ENCODE assay signal across 8 mouse cellular contexts in genomic region chr9:58247064-58247759, GRCm38 (mm10). TPM values are rescaled to one million over a fixed set of nuclear protein-coding genes. Genes with fewer than 3 reads are reported as not detected.
DNase-seq lines count a peak whose midpoint lies in the region; ATAC-seq and TF ChIP-seq lines count a peak whose summit lies in the region.

No protein-coding gene starts in this region.

- peak overlapping the region; percentile 43; the same call in 1 of the 2 replicates for H3K4me2 ChIP-seq in forebrain, embryonic 11.5 days (ENCODE audit: low read depth, low read length, severe bottlenecking)
- H3K4me2 ChIP-seq in heart, embryonic 16.5 days (ENCODE audit: low read depth, low read length), result peak overlapping the region; percentile 72
- H3K4me2 ChIP-seq in liver, embryonic 14.5 days (ENCODE audit: low read depth), result peak overlapping the region; percentile 73
- peak overlapping the region; percentile 39 for H3K4me2 ChIP-seq in neural tube, embryonic 11.5 days (ENCODE audit: low read depth)
- peak overlapping the region; percentile 54 for H3K4me2 ChIP-seq in stomach, postnatal 0 days (replicated peaks; ENCODE audit: low read depth)

- H3K9me3 ChIP-seq in forebrain, embryonic 11.5 days (ENCODE audit: control insufficient read depth, low read length), result no peaks in the 10 kb centered on the region
- H3K9me3 ChIP-seq in heart, embryonic 16.5 days (replicated peaks; ENCODE audit: control insufficient read depth, low read length), result no peaks in the 10 kb centered on the region
- no peaks in the 10 kb centered on the region for H3K9me3 ChIP-seq in liver, embryonic 14.5 days (ENCODE audit: control insufficient read depth, low read length)
- H3K9me3 ChIP-seq in neural tube, embryonic 11.5 days (ENCODE audit: control insufficient read depth, low read length), result no peaks in the 10 kb centered on the region
- no peaks in the 10 kb centered on the region for H3K9me3 ChIP-seq in stomach, postnatal 0 days (ENCODE audit: control insufficient read depth, low read length)

- peak overlapping the region; percentile 49 for H3K9ac ChIP-seq in forebrain, embryonic 11.5 days (ENCODE audit: low read length)
- peak overlapping the region; percentile 77 for H3K9ac ChIP-seq in heart, embryonic 16.5 days (ENCODE audit: low read length)
- peak overlapping the region; percentile 81 for H3K9ac ChIP-seq in liver, embryonic 14.5 days (replicated peaks)
- peak overlapping the region; percentile 46 for H3K9ac ChIP-seq in neural tube, embryonic 11.5 days (ENCODE audit: low read length)
- peak overlapping the region; percentile 57 for H3K9ac ChIP-seq in stomach, postnatal 0 days (ENCODE audit: low read length)

- H3K36me3 ChIP-seq in forebrain, embryonic 11.5 days (ENCODE audit: control insufficient read depth, insufficient read depth, low read length), result no peaks in the 10 kb centered on the region
- H3K36me3 ChIP-seq in heart, embryonic 16.5 days (ENCODE audit: control insufficient read depth, insufficient read depth), result 0 out of 2 replicates have a peak, but pooled peaks cover 2% of the 10 kb centered on the region
- peaks cover 30% of the 10 kb centered on the region for H3K36me3 ChIP-seq in liver, embryonic 14.5 days (replicated peaks; ENCODE audit: control insufficient read depth, insufficient read depth, low read depth)
- no peaks in the 10 kb centered on the region for H3K36me3 ChIP-seq in neural tube, embryonic 11.5 days (ENCODE audit: control insufficient read depth, insufficient read depth, low read length)
- H3K36me3 ChIP-seq in stomach, postnatal 0 days (ENCODE audit: control insufficient read depth, insufficient read depth, low read length), result 0 out of 2 replicates have a peak, but pooled peaks cover 2% of the 10 kb centered on the region

- peak; percentile 75 for ATAC-seq in forebrain, embryonic 11.5 days (replicated peaks; ENCODE audit: low FRiP score)
- peak; percentile 71; the same call in 1 of the 2 replicates for ATAC-seq in heart, embryonic 16.5 days (replicated peaks; ENCODE audit: extremely low read depth, insufficient read depth, low FRiP score)
- peak; percentile 82 for ATAC-seq in liver, embryonic 14.5 days (ENCODE audit: insufficient read depth)
- no peak for ATAC-seq in neural tube, embryonic 11.5 days (ENCODE audit: insufficient read depth, low FRiP score, low TSS enrichment)
- ATAC-seq in stomach, postnatal 0 days (ENCODE audit: low FRiP score, low TSS enrichment), result peak; percentile 77; the same call in 1 of the 2 replicates

- peak; percentile 98 for TF ChIP-seq CTCF in liver, embryonic 14.5 days (IDR thresholded peaks at IDR 0.05; ENCODE audit: low read depth)
- TF ChIP-seq CTCF in stomach, postnatal 0 days (IDR thresholded peaks at IDR 0.05; ENCODE audit: low read depth), result peak; percentile 92

- H3K27ac ChIP-seq in forebrain, embryonic 11.5 days (ENCODE audit: low read depth, low read length), result no peak overlapping the region
- peak overlapping the region; percentile 72 for H3K27ac ChIP-seq in heart, embryonic 16.5 days (ENCODE audit: low read length)
- peak overlapping the region; percentile 92 for H3K27ac ChIP-seq in liver, embryonic 14.5 days
- H3K27ac ChIP-seq in neural tube, embryonic 11.5 days (ENCODE audit: low read depth, low read length), result no peak overlapping the region
- peak overlapping the region; percentile 78 for H3K27ac ChIP-seq in stomach, postnatal 0 days (replicated peaks)

- no peak; the same call in 1 of the 2 replicates for TF ChIP-seq EP300 in liver, embryonic 14.5 days (IDR thresholded peaks at IDR 0.05; ENCODE audit: low read depth)
- TF ChIP-seq EP300 in stomach, postnatal 0 days (optimal IDR thresholded peaks at IDR 0.05), result no peak

- H3K4me3 ChIP-seq in forebrain, embryonic 11.5 days (ENCODE audit: low read depth, low read length), result peak overlapping the region; percentile 11
- H3K4me3 ChIP-seq in heart, embryonic 16.5 days (ENCODE audit: low read length), result peak overlapping the region; percentile 49
- peak overlapping the region; percentile 87 to 95 for H3K4me3 ChIP-seq in liver, embryonic 14.5 days (ENCODE audit: insufficient read depth in 1 of 2, low read depth in 2 of 2, low read length in 2 of 2)
- 0 out of 2 replicates have a peak overlapping the region, but pooled peaks have one; percentile 2 for H3K4me3 ChIP-seq in neural tube, embryonic 11.5 days (ENCODE audit: low read depth, low read length)
- peak overlapping the region; percentile 27 for H3K4me3 ChIP-seq in stomach, postnatal 0 days (ENCODE audit: low read depth, low read length)

- 14% methylated on average over 25 of the region's 25 CpGs for WGBS in forebrain, embryonic 11.5 days
- WGBS in heart, embryonic 16.5 days, result 6% methylated on average over 25 of the region's 25 CpGs
- 7% methylated on average over 25 of the region's 25 CpGs for WGBS in liver, embryonic 14.5 days (ENCODE audit: insufficient replicate concordance)
- WGBS in neural tube, embryonic 11.5 days, result 13% methylated on average over 25 of the region's 25 CpGs
- 11% methylated on average over 25 of the region's 25 CpGs for WGBS in stomach, postnatal 0 days

- DNase-seq in CD8-positive naive resting alpha-beta T cell, adult 2 months (ENCODE audit: low read depth in 2 of 2, low spot score in 2 of 2), result peak; percentile 71 to 77
- DNase-seq in c-Kit-positive CD71-positive TER-119-negative erythroid progenitor cells, embryonic 14.5 days (ENCODE audit: low read depth), result peak; percentile 79
- peak; percentile 90 for DNase-seq in forebrain, embryonic 11.5 days (ENCODE audit: low spot score)
- peak; percentile 86 to 90 for DNase-seq in kidney, postnatal 36 days
- peak; percentile 72 to 77 (median 77) for DNase-seq in liver, embryonic 14.5 days (ENCODE audit: low read depth in 3 of 3, low spot score in 3 of 3)
- DNase-seq in neural tube, embryonic 11.5 days (ENCODE audit: low spot score), result peak; percentile 88
- peak; percentile 87 for DNase-seq in stomach, postnatal 0 days (ENCODE audit: low spot score)

- no peaks in the 10 kb centered on the region for H3K27me3 ChIP-seq in forebrain, embryonic 11.5 days (ENCODE audit: control insufficient read depth, insufficient read depth, low read length)
- no peaks in the 10 kb centered on the region for H3K27me3 ChIP-seq in heart, embryonic 16.5 days (ENCODE audit: control insufficient read depth, insufficient read depth, low read length)
- no peaks in the 10 kb centered on the region for H3K27me3 ChIP-seq in liver, embryonic 14.5 days (ENCODE audit: control insufficient read depth, insufficient read depth, low read length)
- H3K27me3 ChIP-seq in neural tube, embryonic 11.5 days (ENCODE audit: control insufficient read depth, insufficient read depth, low read length), result no peaks in the 10 kb centered on the region
- H3K27me3 ChIP-seq in stomach, postnatal 0 days (ENCODE audit: control insufficient read depth, insufficient read depth, low read length), result no peaks in the 10 kb centered on the region

- H3K4me1 ChIP-seq in forebrain, embryonic 11.5 days (replicated peaks; ENCODE audit: control insufficient read depth, insufficient read depth, low read length), result peaks cover 11% of the 10 kb centered on the region
- peaks cover 48% of the 10 kb centered on the region for H3K4me1 ChIP-seq in heart, embryonic 16.5 days (ENCODE audit: control insufficient read depth, insufficient read depth, low read length)
- H3K4me1 ChIP-seq in liver, embryonic 14.5 days (replicated peaks; ENCODE audit: control insufficient read depth in 2 of 2, insufficient read depth in 2 of 2, low read length in 1 of 2), result peaks cover 40 to 41% of the 10 kb centered on the region in 2 experiments
- H3K4me1 ChIP-seq in neural tube, embryonic 11.5 days (ENCODE audit: control insufficient read depth, insufficient read depth, low read length), result peaks cover 14% of the 10 kb centered on the region; the same call in 1 of the 2 replicates
- peaks cover 7% of the 10 kb centered on the region for H3K4me1 ChIP-seq in stomach, postnatal 0 days (replicated peaks; ENCODE audit: control insufficient read depth, insufficient read depth)

RNA-seq across cellular contexts. Expression of gene Pml, which starts 2.4 kb away (rescaled TPM):
- 13.6 and 13.7 TPM in 2 replicates for polyA plus RNA-seq in forebrain, embryonic 11.5 days (2014; fragmentation: Nextera tagmentation; extraction: Ambion mirVana)
- polyA plus RNA-seq in heart, embryonic 16.5 days (2015; fragmentation: Nextera tagmentation; extraction: Ambion mirVana), result 11.7 and 13.8 TPM in 2 replicates
- polyA plus RNA-seq in liver, embryonic 14.5 days (2012; rRNA removed), result 16.7 and 17.6 TPM in 2 replicates
- polyA plus RNA-seq in liver, embryonic 14.5 days (2014; fragmentation: Nextera tagmentation; extraction: Ambion mirVana), result 17.1 and 19.3 TPM in 2 replicates
- 7.6 and 10.6 TPM in 2 replicates for polyA plus RNA-seq in neural tube, embryonic 11.5 days (2014; fragmentation: Nextera tagmentation; extraction: Ambion mirVana)
- 5.2 and 6.7 TPM in 2 replicates for polyA plus RNA-seq in stomach, postnatal 0 days (2015; fragmentation: Nextera tagmentation; extraction: Ambion mirVana)

RNA-seq across cellular contexts. Expression of gene Stoml1, which starts 5.8 kb away (rescaled TPM):
- polyA plus RNA-seq in forebrain, embryonic 11.5 days (2014; fragmentation: Nextera tagmentation; extraction: Ambion mirVana), result 37.6 and 39.4 TPM in 2 replicates
- polyA plus RNA-seq in heart, embryonic 16.5 days (2015; fragmentation: Nextera tagmentation; extraction: Ambion mirVana), result 28.2 and 28.3 TPM in 2 replicates
- polyA plus RNA-seq in liver, embryonic 14.5 days (2012; rRNA removed), result 4.1 and 4.8 TPM in 2 replicates
- polyA plus RNA-seq in liver, embryonic 14.5 days (2014; fragmentation: Nextera tagmentation; extraction: Ambion mirVana), result 2.5 and 3.8 TPM in 2 replicates
- 29.6 and 35.9 TPM in 2 replicates for polyA plus RNA-seq in neural tube, embryonic 11.5 days (2014; fragmentation: Nextera tagmentation; extraction: Ambion mirVana)
- polyA plus RNA-seq in stomach, postnatal 0 days (2015; fragmentation: Nextera tagmentation; extraction: Ambion mirVana), result 19.9 and 20.4 TPM in 2 replicates

RNA-seq across cellular contexts. Expression of gene Islr2, which starts 43.1 kb away (rescaled TPM):
- 18.1 and 21.1 TPM in 2 replicates for polyA plus RNA-seq in forebrain, embryonic 11.5 days (2014; fragmentation: Nextera tagmentation; extraction: Ambion mirVana)
- polyA plus RNA-seq in heart, embryonic 16.5 days (2015; fragmentation: Nextera tagmentation; extraction: Ambion mirVana), result 0.07 and 0.22 TPM in 2 replicates
- polyA plus RNA-seq in liver, embryonic 14.5 days (2012; rRNA removed), result 0.03 and 0.35 TPM in 2 replicates
- not detected in 2 replicates for polyA plus RNA-seq in liver, embryonic 14.5 days (2014; fragmentation: Nextera tagmentation; extraction: Ambion mirVana)
- 6.3 and 9.3 TPM in 2 replicates for polyA plus RNA-seq in neural tube, embryonic 11.5 days (2014; fragmentation: Nextera tagmentation; extraction: Ambion mirVana)
- 0.45 and 0.69 TPM in 2 replicates for polyA plus RNA-seq in stomach, postnatal 0 days (2015; fragmentation: Nextera tagmentation; extraction: Ambion mirVana)

RNA-seq across cellular contexts. Expression of gene Islr, which starts 43.1 kb away (rescaled TPM):
- polyA plus RNA-seq in forebrain, embryonic 11.5 days (2014; fragmentation: Nextera tagmentation; extraction: Ambion mirVana), result 9.4 and 11.7 TPM in 2 replicates
- polyA plus RNA-seq in heart, embryonic 16.5 days (2015; fragmentation: Nextera tagmentation; extraction: Ambion mirVana), result 27.5 and 27.7 TPM in 2 replicates
- polyA plus RNA-seq in liver, embryonic 14.5 days (2012; rRNA removed), result 3.3 and 3.6 TPM in 2 replicates
- polyA plus RNA-seq in liver, embryonic 14.5 days (2014; fragmentation: Nextera tagmentation; extraction: Ambion mirVana), result 1.1 and 1.7 TPM in 2 replicates
- polyA plus RNA-seq in neural tube, embryonic 11.5 days (2014; fragmentation: Nextera tagmentation; extraction: Ambion mirVana), result 31.2 and 31.5 TPM in 2 replicates
- polyA plus RNA-seq in stomach, postnatal 0 days (2015; fragmentation: Nextera tagmentation; extraction: Ambion mirVana), result 46.5 and 58.7 TPM in 2 replicates

Comparison
In these comparisons a context has a peak if more than half of its experiments do, and no peak if none do; other contexts are left out.
1. H3K27ac ChIP-seq: peak in heart, embryonic 16.5 days (single experiment), liver, embryonic 14.5 days (single experiment) and stomach, postnatal 0 days (single experiment); none in forebrain, embryonic 11.5 days (single experiment) and neural tube, embryonic 11.5 days (single experiment).
2. H3K4me3 ChIP-seq: peak in every context shown above with its lines; median percentile 91 in liver, embryonic 14.5 days; 49 in heart, embryonic 16.5 days; 27 in stomach, postnatal 0 days; 11 in forebrain, embryonic 11.5 days; 2 in neural tube, embryonic 11.5 days.
3. Peak in every context shown above with its lines, with median percentiles within 50 percentile points of each other: DNase-seq, H3K4me2 ChIP-seq and H3K9ac ChIP-seq.